Mouse (Mus musculus) liver, embryonic 12.5 days (tissue): Measurements from ENCODE around the gene Itfg2. TPM values are rescaled to one million over a fixed set of nuclear protein-coding genes. Genes with fewer than 3 reads are reported as not detected.
"Not testable (repeated sequence)": the region's sequence is repeated elsewhere in the genome, so short reads cannot be mapped to it uniquely, and the experiment has no call there.

Source experiments
- ATAC-seq: fragments of 200-750 bp; cut with Nextera tagmentation; 2 replicates; pipeline ENCODE4 v1.8.0; 2017; ENCODE audit warnings: moderate number of reproducible peaks, mild to moderate bottlenecking, moderate library complexity
- H3K27ac ChIP-seq: fragments of 300-500 bp; sonication (generic); 2 replicates; pipeline ENCODE4 v1.5.1; 2016; ENCODE audit warnings: mild to moderate bottlenecking
- H3K27me3 ChIP-seq: fragments of 300-500 bp; sonication (generic); replicated peaks from 2 replicates; pipeline ENCODE4 v1.6.1; 2016; ENCODE audit warnings: mild to moderate bottlenecking, moderate library complexity
- H3K36me3 ChIP-seq: fragments of 300-500 bp; sonication (generic); 2 replicates; pipeline ENCODE4 v1.6.1; 2016; ENCODE audit warnings: mild to moderate bottlenecking, moderate library complexity
- H3K4me1 ChIP-seq: fragments of 300-500 bp; sonication (generic); 2 replicates; pipeline ENCODE4 v1.6.1; 2016
- H3K4me2 ChIP-seq: fragments of 300-500 bp; sonication (generic); 2 replicates; pipeline ENCODE4 v1.6.1; 2016; ENCODE audit warnings: mild to moderate bottlenecking, moderate library complexity
- H3K4me3 ChIP-seq: fragments of 300-500 bp; sonication (generic); 2 replicates; pipeline ENCODE4 v1.5.1; 2016; ENCODE audit warnings: mild to moderate bottlenecking, moderate library complexity
- H3K9ac ChIP-seq: fragments of 300-500 bp; sonication (generic); 2 replicates; pipeline ENCODE4 v1.6.1; 2016; ENCODE audit warnings: mild to moderate bottlenecking, moderate library complexity
- H3K9me3 ChIP-seq: fragments of 300-500 bp; sonication (generic); replicated peaks from 2 replicates; pipeline ENCODE4 v1.6.1; 2016; ENCODE audit warnings: mild to moderate bottlenecking, moderate library complexity
- WGBS: fragments of 180-500 bp; shearing (Covaris S2); methylation state at CpG from one replicate; pipeline ENCODE4 v1.1.7; 2016; ENCODE audit not compliant: insufficient replicate concordance; 5-methylcytosine and 5-hydroxymethylcytosine counted together
- polyA plus RNA-seq: library from polyadenylated mRNA; unstranded; fragments of >200 nt; fragmentation: Nextera tagmentation; extraction: Ambion mirVana; gene quantifications from 2 replicates; pipeline ENCODE4 v1.2.1, GENCODE M21; 2016

The Itfg2 gene
- polyA plus RNA-seq, 1 experiment from 2014 or later = 20.3 TPM

DNA sequence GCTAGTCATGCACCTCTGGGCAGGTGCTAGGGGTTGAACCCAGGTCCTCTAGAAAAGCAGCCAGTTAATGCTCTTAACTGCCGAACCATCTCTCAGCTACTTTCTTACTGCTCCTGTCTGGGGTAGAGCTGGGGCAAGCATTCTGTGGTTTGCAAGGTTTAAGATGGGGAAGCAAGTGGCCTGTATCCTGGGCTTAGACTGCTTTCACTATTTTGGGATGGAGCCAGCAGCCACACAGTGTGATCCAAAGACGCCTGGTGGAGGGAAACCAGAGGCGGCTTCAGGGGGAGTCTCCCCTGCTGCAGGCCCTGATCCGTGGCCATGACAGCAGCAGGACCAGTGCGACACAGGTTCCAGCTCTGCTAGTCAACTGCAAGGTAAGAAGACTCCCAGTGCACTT is 20.0 kb downstream of the Itfg2 start:
- H3K4me2 ChIP-seq = no peak overlapping the region
- H3K27me3 ChIP-seq = no peaks in the 10 kb centered on the region
- WGBS = 60% methylated on average over 5 of the region's 5 CpGs
- H3K4me3 ChIP-seq = no peak overlapping the region
- no peak overlapping the region for H3K9ac ChIP-seq
- H3K9me3 ChIP-seq = no peaks in the 10 kb centered on the region
- peaks cover 34% of the 10 kb centered on the region for H3K36me3 ChIP-seq
- H3K4me1 ChIP-seq = 0 out of 2 replicates have a peak, but pooled peaks cover 4% of the 10 kb centered on the region
- no peak overlapping the region for H3K27ac ChIP-seq
- no peak for ATAC-seq

DNA sequence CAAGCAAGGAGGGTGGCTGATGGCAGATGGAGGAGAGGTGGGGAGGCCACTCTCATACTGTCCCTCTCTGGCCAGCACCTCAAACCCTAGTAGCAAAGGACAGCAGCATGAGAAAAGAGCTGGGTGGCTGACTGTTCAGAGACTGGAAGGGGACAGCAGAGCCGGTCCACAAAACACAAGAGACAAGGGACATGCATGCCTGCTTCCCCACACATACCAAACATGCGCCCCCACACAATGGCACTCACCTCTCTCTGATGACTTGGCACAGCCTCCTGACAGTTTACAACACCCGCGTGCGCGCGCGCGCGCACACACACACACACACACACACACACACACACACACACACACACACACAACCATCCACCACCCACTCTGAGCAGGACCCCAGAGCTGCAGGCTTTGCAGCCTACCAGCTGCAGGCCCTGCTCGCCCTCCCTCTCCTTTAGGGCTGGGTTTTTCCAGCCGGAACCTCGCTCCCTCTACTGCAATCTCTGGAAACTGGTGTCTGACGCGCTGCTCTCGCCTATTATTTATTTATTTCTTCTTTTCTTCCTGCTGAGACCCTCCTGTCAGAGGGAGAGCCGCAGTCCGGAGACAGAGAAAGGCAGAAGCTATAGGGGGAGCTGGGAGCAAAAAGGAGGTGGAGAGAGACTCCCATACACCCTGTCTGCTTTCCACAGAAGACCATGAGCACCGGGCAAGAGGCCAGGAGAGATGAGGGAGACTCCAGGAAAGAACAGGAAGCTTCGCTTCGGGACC is 25.1 kb downstream of the Itfg2 start:
- no peak; the same call in 1 of the 2 replicates for ATAC-seq
- no peak overlapping the region for H3K9ac ChIP-seq
- WGBS = 63% methylated on average over 21 of the region's 21 CpGs
- no peaks in the 10 kb centered on the region for H3K36me3 ChIP-seq
- H3K4me2 ChIP-seq = peak overlapping the region; percentile 31
- H3K9me3 ChIP-seq = no peaks in the 10 kb centered on the region
- no peaks in the 10 kb centered on the region for H3K27me3 ChIP-seq
- no peak overlapping the region for H3K27ac ChIP-seq
- H3K4me3 ChIP-seq = no peak overlapping the region
- 0 out of 2 replicates have a peak, but pooled peaks cover 4% of the 10 kb centered on the region for H3K4me1 ChIP-seq

DNA sequence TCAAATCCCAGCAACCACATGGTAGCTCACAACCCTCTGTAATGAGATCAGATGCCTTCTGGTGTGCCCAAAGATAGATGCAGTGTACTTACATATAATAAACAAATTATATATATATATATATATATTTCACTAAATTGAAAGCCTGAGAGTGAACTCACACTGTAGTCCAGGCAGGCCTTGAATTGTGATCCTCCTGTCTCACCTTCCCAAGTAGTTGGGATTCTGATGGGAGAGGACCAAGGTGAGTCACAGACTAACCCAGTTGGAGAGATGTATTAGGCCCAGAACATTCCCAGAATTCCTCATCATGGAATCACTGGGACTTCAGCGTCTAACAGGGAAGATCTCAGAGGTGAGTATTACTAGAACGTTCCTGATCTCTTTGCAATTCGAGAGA is 25.7 kb downstream of the Itfg2 start, which contains the start of gene Nrip2:
Gene Nrip2 (plus strand): TSS at position 301 of the 400 bp plus-strand sequence.
- Histone ChIP-seq H3K27ac (peak within 1 kb of the TSS; percentile 17; the same call in 1 of the 2 replicates), H3K9ac (no peak within 1 kb of the TSS), H3K4me2 (peak within 1 kb of the TSS; percentile 31), H3K9me3 (no peaks in the 10 kb centered on the region), H3K36me3 (no peaks in the 10 kb centered on the region), H3K4me3 (no peak within 1 kb of the TSS), H3K4me1 (0 out of 2 replicates have a peak, but pooled peaks cover 4% of the 10 kb centered on the region), H3K27me3 (no peaks in the 10 kb centered on the region)
- ATAC-seq = no peak
- 59% methylated on average over 3 of the region's 3 CpGs for WGBS

DNA sequence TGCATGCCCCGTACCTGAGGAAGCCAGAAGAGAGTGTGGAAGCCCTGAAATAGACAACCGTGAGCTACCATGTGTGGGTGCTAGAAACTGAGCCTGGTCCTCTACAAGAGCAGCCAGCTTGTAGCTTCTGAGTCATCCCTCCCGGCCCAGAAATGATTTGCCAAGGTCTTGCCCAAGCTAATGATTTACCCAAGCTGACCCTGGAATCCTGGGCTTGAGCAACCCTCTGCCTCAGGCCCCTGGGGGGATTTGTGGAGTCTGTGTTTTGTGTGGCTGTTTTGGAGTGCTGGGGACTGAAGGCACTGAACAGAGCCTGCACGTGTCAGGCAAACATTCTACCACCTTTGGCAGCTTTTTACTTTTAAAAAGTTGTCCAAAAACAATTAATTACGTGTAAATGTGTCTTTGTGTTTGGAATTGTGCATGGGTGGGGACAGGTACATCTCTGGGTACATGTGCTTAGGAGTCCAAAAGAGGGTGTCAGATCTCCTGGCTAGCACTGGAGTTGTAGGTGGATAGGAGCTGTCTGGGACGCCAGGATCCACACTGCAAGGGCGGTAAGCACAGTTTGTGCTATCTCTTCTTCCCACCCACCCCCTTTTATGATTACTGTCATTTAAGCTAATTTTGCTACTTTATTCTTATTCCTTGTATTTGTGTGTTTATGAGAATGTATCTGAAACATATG is 27.0 kb downstream of the Itfg2 start:
- 0 out of 2 replicates have a peak, but pooled peaks cover 4% of the 10 kb centered on the region for H3K4me1 ChIP-seq
- H3K27me3 ChIP-seq = no peaks in the 10 kb centered on the region
- peak; percentile 63 for ATAC-seq
- H3K9ac ChIP-seq = no peak overlapping the region
- no peak overlapping the region for H3K4me3 ChIP-seq
- no peaks in the 10 kb centered on the region for H3K9me3 ChIP-seq
- no peaks in the 10 kb centered on the region for H3K36me3 ChIP-seq
- H3K4me2 ChIP-seq = no peak overlapping the region
- H3K27ac ChIP-seq = no peak overlapping the region; the same call in 1 of the 2 replicates
- WGBS = 52% methylated on average over 7 of the region's 7 CpGs

DNA sequence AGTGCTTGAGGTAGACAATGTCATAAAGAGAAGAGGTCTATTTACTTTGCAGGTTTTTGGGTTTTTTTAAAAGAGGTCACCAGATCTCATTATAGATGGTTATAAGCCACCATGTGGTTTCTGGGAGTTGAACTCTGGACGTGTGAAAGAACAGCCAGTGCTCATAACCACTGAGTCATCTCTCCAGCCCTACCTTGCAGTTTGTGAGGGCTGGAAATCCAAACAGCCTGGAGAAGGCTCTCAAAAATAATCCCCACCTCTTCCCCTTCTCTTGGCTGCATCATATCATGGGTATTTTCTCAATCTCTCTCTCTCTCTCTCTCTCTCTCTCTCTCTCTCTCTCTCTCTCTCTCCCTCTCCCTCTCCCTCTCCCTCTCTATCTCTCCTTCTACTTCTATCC is 34.0 kb downstream of the Itfg2 start:
- 22% methylated on average over 1 of the region's 1 CpGs for WGBS
- H3K4me1 ChIP-seq = no peaks in the 10 kb centered on the region
- H3K4me2 ChIP-seq = no peak overlapping the region
- no peak overlapping the region for H3K27ac ChIP-seq
- H3K36me3 ChIP-seq = no peaks in the 10 kb centered on the region
- no peaks in the 10 kb centered on the region for H3K27me3 ChIP-seq
- H3K4me3 ChIP-seq = no peak overlapping the region
- no peak overlapping the region for H3K9ac ChIP-seq
- ATAC-seq = no peak
- H3K9me3 ChIP-seq = no peaks in the 10 kb centered on the region

DNA sequence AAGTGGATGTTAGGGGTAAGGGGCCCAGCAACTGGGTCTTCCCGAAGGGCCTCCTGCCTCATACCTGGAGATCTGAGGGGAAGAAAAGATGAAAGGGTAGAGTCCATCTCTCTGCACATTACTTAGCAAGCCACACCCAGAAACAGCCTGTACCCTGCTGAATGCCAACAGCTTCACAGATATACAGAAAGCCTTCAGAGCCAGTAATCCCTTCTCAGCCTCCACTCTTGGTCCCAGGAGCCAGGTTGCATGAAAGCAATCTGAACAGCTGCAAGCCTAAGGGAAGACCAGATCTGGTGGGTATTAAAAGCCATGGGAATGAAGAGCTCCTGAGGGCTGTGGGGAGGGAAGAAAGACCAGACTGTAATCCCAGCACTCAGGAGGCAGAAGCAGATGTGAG is 35.5 kb downstream of the Itfg2 start:
- Histone ChIP-seq H3K36me3 (no peaks in the 10 kb centered on the region), H3K4me2 (no peak overlapping the region), H3K27ac (no peak overlapping the region), H3K4me1 (no peaks in the 10 kb centered on the region), H3K9ac (no peak overlapping the region), H3K4me3 (no peak overlapping the region), H3K27me3 (no peaks in the 10 kb centered on the region), H3K9me3 (no peaks in the 10 kb centered on the region)
- no peak for ATAC-seq
- 65% methylated on average over 1 of the region's 1 CpGs for WGBS

DNA sequence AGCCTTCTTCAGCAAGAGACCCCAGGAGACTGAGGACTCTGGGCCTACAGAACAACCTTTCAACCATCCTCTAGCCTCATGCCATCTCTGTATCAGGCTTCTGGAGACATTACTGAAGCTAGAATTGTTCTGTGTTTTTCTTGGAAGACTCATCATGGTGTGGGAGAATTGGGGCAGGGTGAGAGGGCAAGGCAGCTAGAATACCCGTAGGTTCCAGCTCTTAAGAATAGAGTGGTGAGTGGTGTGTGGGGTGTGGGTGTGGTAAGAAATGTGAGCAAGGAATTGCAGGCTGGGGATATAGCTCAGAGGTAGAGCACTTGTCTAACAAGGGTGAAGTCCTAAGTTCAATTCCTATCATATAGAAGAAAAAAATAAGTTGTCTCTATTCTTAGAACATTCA is 39.7 kb downstream of the Itfg2 start:
- Histone ChIP-seq H3K27ac (no peak overlapping the region), H3K4me1 (no peaks in the 10 kb centered on the region), H3K9ac (no peak overlapping the region), H3K4me2 (no peak overlapping the region), H3K9me3 (no peaks in the 10 kb centered on the region), H3K36me3 (no peaks in the 10 kb centered on the region), H3K4me3 (no peak overlapping the region), H3K27me3 (no peaks in the 10 kb centered on the region)
- 46% methylated on average over 1 of the region's 1 CpGs for WGBS
- ATAC-seq = no peak

DNA sequence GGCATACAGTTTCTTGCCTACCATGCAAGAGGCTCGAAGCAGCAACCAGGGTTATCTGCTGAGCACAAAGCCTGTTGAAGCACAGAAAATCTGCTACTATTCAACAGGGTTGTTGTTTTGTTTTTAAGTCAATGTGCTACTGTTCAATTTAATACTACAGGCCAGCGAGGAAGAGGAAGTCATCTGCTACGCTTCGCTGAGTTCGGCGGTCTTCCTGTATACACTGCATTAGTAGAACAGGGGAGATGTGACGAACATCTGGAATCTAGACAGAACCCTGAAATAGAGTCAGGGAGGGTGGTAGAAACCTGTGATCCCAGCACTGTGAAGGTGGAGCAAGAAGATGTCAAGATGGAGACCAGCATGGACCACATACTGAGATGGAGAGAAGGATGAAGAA is 41.0 kb downstream of the Itfg2 start:
- no peaks in the 10 kb centered on the region for H3K9me3 ChIP-seq
- no peak overlapping the region for H3K4me3 ChIP-seq
- H3K4me2 ChIP-seq = no peak overlapping the region
- no peaks in the 10 kb centered on the region for H3K4me1 ChIP-seq
- H3K36me3 ChIP-seq = no peaks in the 10 kb centered on the region
- H3K27ac ChIP-seq = no peak overlapping the region
- H3K9ac ChIP-seq = no peak overlapping the region
- 65% methylated on average over 7 of the region's 7 CpGs for WGBS
- no peaks in the 10 kb centered on the region for H3K27me3 ChIP-seq
- no peak for ATAC-seq

DNA sequence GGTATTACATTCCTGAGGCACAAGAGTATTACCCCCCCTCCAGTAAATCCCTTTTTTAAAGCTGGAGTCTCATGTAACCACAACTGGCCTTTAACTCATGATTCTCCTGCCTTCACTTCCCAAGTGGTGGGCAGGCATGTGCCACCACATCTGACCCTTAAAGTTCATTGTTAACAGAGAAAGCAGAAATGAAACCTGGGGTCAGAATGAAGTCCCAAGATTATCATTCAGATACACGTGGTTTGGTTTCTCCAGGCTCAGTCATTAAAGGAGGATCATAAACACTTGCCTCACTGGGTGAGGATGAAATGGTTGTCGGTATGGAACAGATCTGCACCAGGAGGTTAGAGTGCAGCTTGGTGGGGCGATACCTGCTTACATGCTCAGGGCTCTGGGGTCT is 43.5 kb downstream of the Itfg2 start:
- Histone ChIP-seq H3K27ac (no peak overlapping the region), H3K9me3 (no peaks in the 10 kb centered on the region), H3K27me3 (no peaks in the 10 kb centered on the region), H3K36me3 (peaks cover 4% of the 10 kb centered on the region; the same call in 1 of the 2 replicates), H3K4me3 (no peak overlapping the region), H3K4me2 (no peak overlapping the region), H3K9ac (no peak overlapping the region), H3K4me1 (no peaks in the 10 kb centered on the region)
- 49% methylated on average over 3 of the region's 3 CpGs for WGBS
- ATAC-seq = no peak

DNA sequence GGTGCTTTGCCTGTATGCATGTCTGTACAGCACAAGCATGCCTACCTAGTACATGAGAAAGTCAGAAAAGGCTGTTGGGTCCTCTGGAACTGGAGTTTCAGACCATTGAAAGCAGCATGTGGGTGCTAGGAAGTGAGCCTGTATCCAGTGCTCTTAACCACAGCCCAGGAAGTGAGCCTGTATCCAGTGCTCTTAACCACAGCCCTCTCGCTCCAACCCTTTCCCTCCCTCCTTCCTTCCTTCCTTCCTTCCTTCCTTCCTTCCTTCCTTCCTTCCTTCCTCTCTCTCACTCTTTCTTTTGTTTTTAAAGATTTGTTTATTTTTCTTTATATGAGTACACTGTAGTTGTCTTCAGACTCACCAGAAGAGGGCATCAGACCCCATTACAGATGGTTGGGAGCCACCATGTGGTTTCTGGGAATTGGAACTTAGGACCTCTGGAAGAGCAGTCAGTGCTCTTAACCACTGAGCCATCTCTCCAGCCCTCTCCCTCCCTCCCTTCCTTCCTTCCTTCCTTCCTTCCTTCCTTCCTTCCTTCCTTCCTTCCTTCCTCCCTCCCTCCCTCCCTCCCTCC is 44.0 kb downstream of the Itfg2 start:
- not testable (repeated sequence) for H3K36me3 ChIP-seq, H3K9me3 ChIP-seq, H3K27ac ChIP-seq, H3K9ac ChIP-seq, H3K4me1 ChIP-seq, H3K27me3 ChIP-seq, H3K4me2 ChIP-seq, ATAC-seq, H3K4me3 ChIP-seq
- WGBS = 20% methylated on average over 1 of the region's 1 CpGs

DNA sequence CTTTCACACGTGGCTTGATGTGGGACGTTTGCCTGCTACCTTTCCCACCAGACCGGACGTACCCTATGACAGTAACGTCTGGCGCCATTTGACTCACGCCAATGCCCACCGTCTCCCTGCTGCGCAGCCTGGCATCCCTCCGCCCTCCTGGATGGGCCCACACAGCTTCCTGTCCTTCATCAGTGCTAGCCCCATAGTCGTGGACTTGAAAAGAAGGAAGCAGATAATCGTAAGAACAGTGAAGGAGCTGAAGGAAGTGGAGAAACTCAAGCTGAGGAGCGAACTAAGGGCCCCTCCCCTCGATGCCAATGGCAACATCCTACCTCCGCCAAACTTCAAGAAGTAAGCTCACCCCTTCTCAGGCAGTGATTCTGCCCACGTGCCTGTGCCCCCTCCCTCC is 45.1 kb downstream of the Itfg2 start:
- no peak overlapping the region for H3K9ac ChIP-seq
- H3K4me3 ChIP-seq = no peak overlapping the region
- no peaks in the 10 kb centered on the region for H3K4me1 ChIP-seq
- 64% methylated on average over 16 of the region's 16 CpGs for WGBS
- H3K4me2 ChIP-seq = no peak overlapping the region
- peaks cover 16% of the 10 kb centered on the region for H3K36me3 ChIP-seq
- H3K27ac ChIP-seq = no peak overlapping the region
- H3K27me3 ChIP-seq = no peaks in the 10 kb centered on the region
- no peak for ATAC-seq
- no peaks in the 10 kb centered on the region for H3K9me3 ChIP-seq

DNA sequence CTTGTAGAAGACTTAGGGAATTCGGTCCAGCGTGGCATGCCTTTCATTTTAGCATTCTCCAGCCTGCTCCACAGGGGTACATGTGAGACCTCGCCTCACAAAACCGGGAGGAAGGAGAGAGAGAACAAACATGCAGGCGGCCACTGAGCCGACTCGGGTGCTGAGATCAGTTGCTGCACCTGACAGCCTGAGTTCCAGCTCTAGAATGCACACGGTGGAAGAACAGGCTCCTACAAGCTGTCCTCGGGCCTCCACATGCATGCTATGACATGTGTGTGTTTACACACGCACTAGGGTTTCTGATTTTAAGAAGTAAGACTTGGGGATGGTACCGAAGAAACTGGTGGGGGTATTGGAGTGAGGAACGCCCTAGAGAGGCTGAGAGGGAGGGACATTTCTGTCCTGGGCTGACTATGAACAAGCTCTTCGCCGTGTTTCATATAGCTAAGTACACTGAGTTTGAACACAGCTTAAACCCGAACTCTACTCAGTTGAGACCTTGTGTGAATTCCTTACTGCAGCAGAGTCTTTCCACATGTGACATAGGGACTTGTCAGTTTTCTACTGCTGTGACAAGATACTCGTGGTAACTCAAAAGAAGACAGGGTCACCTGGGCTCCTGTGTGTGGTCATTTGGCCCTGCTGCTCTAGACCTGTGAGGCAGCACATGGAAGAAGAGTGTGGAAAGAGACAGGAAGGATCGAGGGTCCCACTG is 48.2 kb downstream of the Itfg2 start:
- no peak overlapping the region for H3K27ac ChIP-seq
- no peak overlapping the region for H3K9ac ChIP-seq
- H3K4me2 ChIP-seq = no peak overlapping the region
- 80% methylated on average over 17 of the region's 17 CpGs for WGBS
- ATAC-seq = no peak
- H3K4me1 ChIP-seq = no peaks in the 10 kb centered on the region
- H3K36me3 ChIP-seq = peaks cover 47% of the 10 kb centered on the region
- H3K27me3 ChIP-seq = no peaks in the 10 kb centered on the region
- H3K9me3 ChIP-seq = no peaks in the 10 kb centered on the region
- no peak overlapping the region for H3K4me3 ChIP-seq
